Mouse (Mus musculus) adrenal gland (tissue): Measurements from ENCODE around the gene Slc12a4.
"Not testable (repeated sequence)": the region's sequence is repeated elsewhere in the genome, so short reads cannot be mapped to it uniquely, and the experiment has no call there.

Source experiments
- intact Hi-C: fragments of 180-260 bp; cut with DNase I; formaldehyde crosslinking; loops from one replicate; pipeline ENCODE4 v1.15.1; 2025
- long read RNA-seq, 2 experiments: library from polyadenylated mRNA; unstranded; transcript quantifications; one replicate each; pipeline ENCODE4 v2.0.0; 2020; ENCODE audit warnings: borderline replicate concordance in 1 of 2; ENCODE audit not compliant: insufficient replicate concordance in 1 of 2

The Slc12a4 gene
- long read RNA-seq, experiment 1, transcript Slc12a4-202 (24 exons, 3,755 nt) = major isoform, 7 of 13 reads
- long read RNA-seq, experiment 1, partial matches to known transcripts = 5 of 13 reads
- long read RNA-seq, experiment 1, other reads (novel, unspliced or antisense) = 1 of 13 reads
- long read RNA-seq, experiment 2, transcript Slc12a4-202 (24 exons, 3,755 nt) = major isoform, 7 of 23 reads
- long read RNA-seq, experiment 2, partial matches to known transcripts = 13 of 23 reads
- long read RNA-seq, experiment 2, other reads (novel, unspliced or antisense) = 3 of 23 reads

DNA sequence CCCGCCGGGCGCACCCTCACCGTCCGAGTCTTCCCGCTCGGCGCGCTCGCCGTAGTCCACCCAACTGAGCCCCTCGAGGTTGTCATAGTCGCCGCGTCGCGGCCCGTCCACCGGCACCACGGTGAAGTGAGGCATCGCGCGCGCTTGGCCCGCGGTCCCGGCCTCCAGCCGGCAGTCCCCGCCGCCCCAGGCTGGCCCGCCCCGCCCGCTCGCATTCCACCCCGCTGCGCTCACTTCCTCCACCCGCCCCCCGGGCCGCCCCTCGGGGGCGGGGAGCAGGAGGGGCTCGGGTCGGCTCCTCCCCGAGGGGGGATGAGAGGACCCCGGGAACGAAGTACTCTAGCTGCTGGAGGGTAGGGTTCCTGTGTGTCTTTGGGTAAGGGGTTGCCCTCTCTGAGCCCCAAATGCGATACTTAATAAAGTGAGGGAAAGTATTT is at the start of gene Slc12a4:
TSS of gene Slc12a4 (minus strand) at position 193 of the 437 bp plus-strand sequence.
- intact Hi-C loops = no loop called here

DNA sequence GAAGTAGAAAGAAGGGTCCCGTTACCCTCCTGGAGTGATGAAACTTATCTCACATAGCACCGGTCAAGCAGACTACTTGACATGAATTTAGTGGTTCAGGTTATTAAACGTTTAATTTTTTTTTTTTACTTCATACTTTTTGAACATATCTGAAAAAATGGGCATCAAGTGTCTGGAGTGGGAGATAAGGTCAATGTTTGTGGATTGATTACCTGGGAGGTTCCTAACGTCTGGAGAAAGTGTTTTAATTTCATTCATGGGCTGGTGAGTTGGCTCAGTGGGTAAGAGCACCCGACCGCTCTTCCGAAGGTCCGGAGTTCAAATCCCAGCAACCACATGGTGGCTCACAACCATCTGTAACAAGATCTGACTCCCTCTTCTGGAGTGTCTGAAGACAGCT is 46.3 kb upstream of the Slc12a4 start:
- intact Hi-C loops = not testable (repeated sequence)

DNA sequence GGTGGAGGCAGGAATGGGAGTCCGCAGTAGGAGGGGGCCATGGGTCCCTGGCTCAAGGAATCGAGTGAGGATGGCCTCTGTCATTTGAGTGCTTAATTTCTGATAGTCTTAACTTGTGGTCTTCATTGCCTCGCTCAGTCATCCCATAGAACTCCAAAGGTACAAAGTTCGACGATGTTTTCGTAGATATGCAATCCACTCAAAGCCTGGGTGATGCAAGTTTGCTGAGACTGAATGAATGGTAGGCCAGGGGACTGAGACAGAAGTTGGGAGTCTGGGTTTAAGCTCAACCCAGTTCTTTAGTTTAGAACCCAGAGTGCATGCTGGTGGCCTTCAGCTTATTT is 45.7 kb upstream of the Slc12a4 start, which contains the start of gene Ddx28:
TSS of gene Ddx28 (minus strand) at position 240 of the 344 bp plus-strand sequence.
- intact Hi-C loops = no loop called here

DNA sequence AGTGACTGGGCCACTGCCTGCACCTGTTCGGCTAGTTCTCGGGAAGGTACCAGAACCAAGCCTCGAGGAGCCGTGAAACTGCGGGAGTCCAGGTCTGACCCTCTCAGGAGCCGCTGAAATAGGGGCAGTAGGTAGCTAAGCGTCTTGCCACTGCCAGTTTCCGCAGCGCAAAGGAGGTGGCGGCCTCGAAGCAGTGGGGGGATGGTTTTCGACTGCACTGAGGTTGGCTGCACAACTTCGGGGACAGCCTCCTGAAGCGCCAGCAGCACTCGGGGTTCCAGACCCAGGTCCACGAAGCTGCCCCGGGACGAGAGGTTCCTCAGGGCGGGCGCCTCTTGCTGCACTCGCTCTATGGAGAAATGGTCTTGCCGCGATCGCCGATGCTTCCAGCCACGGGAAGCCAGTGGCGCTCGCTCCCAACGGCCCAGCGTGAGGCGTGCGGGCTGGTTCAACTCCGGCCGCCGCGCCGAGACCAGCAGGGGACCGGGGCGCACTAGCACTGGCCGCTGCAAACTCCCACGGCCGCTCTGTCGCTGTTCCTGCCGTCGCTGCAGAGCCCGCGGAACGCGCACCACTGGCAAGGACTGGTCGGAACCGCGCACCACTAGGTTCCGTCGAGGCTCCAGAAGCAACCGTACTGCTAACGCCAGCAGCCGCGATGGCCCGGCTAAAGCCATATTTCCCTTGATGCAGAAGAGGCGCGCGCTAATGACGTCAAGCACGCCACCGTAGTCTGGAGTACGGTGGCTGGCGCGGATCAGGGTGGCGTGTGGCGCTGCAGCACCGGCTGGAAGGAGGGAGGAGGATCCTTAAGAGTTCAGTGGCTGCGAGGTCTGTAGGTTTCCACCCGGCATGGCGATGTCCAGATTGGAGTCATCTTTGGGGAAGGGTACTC is 45.1 kb upstream of the Slc12a4 start:
- intact Hi-C loops = no loop called here

DNA sequence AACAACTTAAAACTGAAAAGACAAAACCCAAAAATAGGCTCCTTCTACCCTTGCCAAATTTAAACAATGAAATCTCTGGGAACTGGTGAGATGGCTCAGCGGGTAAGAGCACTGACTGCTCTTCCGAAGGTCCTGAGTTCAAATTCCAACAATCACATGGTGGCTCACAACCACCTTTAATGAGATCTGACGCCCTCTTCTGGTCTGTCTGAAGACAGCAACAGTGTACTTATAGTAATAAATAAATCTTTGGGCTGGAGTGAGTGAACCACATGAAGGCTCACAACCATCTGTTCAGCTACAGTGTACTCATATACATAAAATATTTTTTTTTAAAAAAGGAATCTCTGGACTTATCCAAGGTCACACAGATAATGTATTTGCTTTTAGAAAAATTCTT is 42.0 kb upstream of the Slc12a4 start:
- intact Hi-C loops = not testable (repeated sequence)

DNA sequence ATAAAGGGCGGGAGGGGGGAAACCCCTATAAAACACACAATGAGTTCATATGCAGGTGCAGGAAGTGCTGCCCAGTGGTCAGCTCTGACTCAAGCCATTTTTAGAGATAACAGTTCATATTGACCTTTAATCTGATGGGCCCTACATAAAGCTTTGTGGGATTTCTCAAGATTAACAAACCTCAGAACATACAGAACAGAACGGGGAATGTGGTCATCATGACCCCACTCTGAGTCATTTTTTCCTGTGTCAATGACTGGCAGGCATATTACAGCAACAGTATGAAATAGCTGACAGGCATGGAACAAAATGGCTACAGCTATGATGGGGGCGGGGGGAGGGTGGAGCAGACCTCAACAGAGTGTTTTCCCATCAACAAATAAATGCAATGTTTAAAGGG is 41.2 kb upstream of the Slc12a4 start:
- intact Hi-C loops = no loop called here

DNA sequence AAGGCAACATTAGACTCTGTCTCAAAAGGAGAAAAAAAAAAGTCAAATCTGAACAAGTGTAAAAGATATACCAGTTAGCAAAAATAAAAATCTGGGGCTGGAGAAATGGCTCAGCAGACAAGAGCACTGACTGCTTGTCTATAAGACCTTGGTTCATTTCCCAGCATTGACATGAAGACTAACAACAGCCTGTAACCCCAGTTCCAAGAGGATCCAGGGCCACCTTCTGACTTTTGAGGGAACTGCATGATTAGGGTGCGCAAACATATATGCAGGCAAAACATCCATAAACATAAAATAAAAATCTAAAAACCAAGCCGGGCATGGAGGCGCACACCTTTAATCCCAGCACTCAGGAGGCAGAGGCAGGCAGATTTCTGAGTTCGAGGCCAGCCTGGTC is 40.5 kb upstream of the Slc12a4 start:
- intact Hi-C loops = no loop called here

DNA sequence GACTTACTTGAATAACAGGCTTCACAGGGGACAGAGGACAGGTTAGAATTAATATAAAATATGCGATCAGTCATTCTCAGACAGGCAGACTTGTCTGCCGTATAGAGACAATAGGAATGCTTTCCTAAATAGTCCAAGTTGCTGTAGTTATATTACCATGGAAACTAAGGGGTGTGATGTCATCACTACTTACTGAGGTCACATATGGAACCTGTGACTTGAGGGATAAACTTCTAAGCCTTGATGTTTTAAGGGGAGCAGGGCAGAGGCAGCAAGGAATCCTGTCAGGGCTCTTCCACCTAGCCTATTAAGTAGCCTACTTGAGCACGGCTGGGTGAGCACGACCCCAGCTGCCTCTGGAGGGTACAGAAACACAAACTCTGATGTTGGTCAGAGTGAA is 40.0 kb upstream of the Slc12a4 start, which contains the start of gene Dpep2nb:
TSS of gene Dpep2nb (minus strand) at position 101 of the 400 bp plus-strand sequence.
- intact Hi-C loops = no loop called here

DNA sequence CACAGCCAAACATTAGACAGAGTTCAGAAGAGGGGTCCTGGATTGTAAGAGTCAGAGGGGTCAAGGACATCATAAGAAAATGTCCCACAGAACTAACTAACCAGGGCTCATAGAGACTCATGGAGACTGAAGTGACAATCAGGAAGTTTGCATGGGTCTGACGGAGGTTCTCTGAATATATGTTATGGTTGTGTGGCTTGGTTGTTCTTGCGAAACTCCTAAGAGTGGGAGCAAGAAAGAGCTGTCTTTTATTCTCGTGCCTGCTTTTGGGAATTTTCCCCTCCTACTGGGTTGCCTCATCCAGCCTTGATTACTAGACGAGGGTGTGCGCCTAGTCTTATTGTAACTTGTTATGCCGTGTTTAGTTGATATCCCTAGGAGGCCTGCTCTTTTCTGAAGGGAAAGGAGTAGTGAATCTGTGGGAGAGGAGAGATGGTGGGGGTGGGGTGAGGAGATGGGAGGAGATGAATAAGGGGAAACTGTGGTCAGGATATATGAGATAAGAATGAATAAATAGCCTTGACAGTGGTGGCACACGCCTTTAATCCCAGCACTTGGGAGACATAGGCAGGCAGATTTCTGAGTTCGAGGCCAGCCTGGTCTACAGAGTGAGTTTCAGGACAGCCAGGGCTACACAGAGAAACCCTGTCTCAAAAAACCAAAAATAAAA is 38.8 kb upstream of the Slc12a4 start:
- intact Hi-C loops = no loop called here

DNA sequence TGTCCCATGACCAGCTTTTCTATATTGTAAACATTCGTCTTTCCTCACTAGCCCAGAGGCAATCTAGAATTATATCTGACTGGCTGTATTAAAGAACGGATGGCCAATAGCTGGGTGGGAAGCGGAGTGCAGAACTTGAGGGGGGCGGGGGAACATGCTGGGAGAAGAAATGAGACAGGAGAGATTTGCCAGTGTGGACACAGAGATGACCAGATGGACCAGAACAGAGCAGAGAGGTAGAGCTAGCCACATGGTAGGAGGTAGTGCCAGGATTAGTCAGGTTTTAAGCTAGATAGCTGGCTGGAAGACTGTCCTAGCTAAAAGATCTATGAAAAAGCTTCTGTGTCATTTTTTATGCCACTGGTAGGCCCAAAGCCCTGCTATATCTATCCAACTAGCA is 36.0 kb upstream of the Slc12a4 start:
- intact Hi-C loops = no loop called here

DNA sequence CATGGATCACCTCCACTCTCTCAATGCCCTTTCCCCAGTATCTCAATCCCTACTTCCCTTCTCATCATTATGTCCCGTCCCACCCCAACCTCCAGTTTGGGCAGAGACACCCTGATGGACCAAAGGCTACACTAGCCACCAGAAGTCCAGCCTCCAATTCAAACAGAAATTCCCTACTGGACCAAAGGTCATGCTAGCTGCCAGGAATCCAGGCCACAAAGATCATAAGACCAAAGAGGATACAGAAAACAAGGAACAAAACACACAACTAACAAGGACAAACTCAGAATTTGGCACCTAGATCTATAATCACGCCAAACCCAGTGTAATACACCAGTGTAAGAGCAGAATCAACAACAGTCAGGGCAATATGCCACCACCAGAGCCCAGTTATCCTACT is 33.1 kb upstream of the Slc12a4 start:
- intact Hi-C loops = no loop called here

DNA sequence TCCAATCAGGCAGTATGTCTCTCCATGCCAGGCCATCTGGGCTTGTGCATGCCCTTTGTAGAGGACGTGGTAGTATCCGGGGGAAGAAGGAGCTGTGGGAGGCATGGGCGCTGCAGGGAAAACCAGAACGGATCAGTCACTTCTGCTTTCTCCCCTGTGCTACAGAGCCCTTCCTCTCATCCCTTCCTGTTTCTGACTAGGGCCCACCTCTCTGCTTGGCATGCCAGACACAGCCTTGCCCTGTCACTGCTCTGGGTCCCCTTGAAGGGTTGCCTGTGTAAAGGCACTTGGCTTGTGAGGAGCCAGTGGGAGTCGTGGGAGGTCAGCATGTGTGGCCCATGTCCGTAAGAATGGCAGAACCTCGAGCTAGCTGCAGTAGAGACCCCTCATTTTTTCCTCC is 30.5 kb upstream of the Slc12a4 start:
- intact Hi-C loops = no loop called here

DNA sequence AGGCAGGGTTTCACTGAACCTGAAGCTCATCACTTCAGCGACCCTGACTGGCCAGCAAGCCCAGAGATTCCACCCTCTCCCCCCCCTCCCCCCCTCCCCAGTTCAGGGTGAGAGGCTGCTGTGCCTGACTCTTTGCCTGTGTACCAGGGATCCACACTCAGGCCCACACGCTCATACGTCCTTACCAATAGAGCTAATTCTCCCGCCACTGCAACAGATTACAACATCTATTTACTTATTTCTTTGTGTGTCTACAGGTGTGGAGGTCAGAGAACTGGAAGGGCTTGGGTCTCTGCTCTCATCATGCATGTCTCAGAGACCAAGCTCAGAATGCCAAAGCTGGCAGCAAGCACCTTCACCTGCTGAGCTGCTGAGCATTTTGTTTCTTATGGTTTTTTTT is 27.3 kb upstream of the Slc12a4 start:
- intact Hi-C loops = no loop called here

DNA sequence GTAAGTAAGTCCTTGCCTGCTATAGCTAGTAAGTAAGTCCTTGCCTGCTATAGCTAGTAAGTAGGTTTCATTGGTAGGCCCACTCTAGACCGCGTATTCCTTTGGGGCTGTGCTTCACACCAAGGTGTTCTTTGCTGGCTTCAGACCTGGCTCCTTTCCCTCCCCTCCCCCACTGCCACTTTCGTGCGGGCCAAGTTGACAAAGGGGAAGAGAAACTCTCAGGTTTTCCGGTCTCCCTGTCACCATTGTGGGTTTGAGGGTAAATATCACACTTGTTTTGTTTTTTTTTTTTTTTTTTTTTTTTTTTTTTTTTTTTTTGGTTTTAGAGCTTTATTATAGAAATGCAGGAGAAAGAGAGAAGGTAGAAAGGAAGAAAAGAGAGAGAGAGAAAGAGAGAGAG is 26.6 kb upstream of the Slc12a4 start:
- intact Hi-C loops = no loop called here

DNA sequence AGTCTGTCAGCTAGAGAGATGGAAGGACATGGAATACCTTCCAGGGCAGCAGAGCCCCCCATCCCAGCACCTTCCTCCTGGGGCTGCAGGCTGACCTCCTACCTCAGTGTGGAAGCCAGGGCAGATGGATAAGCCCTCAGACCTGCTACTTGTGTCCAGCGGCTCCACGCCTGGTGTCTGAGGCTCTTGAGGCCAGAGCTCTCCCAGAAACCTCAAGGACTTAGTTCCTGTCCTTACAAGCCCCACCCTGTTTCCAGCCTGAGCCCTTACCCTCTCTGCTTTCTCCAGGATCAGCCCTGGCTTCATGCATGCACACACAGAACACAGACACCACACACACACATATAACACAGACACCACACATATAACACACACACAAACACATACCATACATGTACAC is 25.6 kb upstream of the Slc12a4 start:
- intact Hi-C loops = loop anchor here (1.0 kb wide), 1 partner anchor 31 kb away; no protein-coding TSS in a partner anchor

DNA sequence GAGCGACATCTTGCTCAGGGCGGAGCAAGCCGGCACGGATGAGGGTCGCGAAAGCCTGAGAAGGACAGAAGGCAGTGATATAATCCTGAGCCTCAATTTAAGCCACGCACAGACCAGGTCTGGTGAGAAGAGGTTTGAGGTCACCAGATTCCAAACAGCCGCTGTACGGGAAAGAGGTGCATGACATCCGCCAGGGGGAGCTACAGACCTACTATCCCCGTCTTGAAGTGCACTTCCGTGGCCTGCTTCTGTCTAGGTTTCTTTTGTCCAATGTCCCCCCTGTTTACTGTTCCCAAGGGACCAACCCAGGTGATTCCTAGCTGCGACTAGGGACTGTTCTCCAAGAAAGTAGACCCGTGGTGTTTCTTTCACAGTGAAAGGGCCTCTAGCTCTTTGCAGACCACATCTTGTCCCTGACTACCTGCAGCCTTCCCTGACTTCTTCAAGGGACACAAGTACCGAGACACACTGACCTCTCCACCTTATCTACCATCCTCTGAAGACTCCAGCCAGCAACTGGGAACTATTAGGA is 25.0 kb upstream of the Slc12a4 start, which contains the start of gene Dus2:
TSS of gene Dus2 (plus strand) at position 482 of the 532 bp plus-strand sequence.
- intact Hi-C loops = loop anchor here (1.0 kb wide), 1 partner anchor 31 kb away; no protein-coding TSS in a partner anchor

DNA sequence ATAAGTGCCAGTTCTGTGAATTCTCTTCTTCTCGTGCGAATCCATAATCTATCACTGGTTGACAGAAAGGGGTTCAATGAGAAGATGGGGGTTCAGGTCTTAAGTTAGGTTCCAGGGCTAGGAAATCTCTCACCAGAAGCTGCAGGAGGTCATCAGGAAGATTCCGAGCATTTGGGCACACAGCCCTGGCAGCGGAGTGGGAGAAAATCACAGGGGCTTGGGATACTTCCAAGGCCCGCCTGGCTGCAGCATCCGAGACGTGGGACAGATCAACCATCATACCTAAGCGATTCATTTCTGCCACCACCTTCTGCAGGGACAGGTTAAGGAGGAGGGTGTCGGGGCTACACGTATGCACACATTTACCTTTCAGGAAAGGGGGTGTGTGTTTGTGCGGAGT is 22.6 kb upstream of the Slc12a4 start:
- intact Hi-C loops = no loop called here

DNA sequence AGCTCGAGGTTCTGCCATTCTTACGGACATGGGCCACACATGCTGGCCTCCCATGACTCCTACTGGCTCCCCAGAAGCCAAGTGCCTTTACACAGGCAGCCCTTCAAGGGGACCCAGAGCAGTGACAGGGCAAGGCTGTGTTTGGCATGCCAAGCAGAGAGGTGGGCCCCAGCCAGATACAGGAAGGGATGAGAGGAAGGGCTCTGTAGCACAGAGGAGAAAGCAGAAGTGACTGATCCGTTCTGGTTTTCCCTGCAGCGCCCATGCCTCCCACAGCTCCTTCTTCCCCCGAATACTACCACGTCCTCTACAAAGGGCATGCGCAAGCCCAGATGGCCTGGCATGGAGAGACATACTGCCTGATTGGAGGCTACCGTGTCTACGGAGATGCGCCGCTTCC is 17.5 kb upstream of the Slc12a4 start:
- intact Hi-C loops = not testable (repeated sequence)

DNA sequence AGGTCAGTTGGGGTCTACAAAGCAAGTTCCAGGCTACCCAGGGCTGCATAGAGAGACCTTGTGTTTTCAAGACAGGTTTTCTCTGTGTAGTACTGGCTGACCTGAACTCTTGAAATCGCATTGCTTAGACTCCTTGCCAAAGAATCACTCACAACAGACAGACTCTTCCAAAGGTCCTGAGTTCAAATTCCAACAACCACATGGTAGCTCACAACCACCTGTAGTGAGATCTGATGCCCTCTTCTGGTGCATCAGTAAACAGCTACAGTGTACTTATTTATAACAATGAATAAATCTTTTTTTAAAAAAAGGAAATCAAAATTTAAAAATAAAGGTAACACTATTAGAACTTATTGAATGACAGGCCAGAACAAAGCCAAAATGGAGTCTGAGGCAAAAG is 15.2 kb upstream of the Slc12a4 start:
- intact Hi-C loops = no loop called here

DNA sequence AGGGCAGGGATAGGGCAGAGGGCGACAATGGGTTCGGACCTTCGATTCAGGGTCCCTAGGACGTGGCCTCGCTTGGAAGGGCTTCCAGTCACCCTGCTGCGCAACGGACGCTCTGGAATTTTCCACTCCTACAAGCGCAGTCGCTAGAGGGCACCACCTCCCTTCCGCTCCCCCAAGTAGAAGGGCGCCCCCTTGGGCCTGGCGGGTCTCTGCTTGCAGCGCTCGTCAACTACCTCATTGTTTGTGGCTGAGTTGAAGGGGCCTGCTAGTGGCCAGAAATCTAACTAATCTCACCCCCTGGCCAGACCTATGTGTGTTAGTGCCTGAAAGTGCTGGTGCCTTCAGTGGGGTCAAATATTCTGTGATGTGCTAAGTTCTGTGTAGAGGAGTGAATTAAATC is 13.4 kb upstream of the Slc12a4 start, which contains the start of gene Dpep3:
TSS of gene Dpep3 (minus strand) at position 105 of the 400 bp plus-strand sequence.
- intact Hi-C loops = no loop called here

DNA sequence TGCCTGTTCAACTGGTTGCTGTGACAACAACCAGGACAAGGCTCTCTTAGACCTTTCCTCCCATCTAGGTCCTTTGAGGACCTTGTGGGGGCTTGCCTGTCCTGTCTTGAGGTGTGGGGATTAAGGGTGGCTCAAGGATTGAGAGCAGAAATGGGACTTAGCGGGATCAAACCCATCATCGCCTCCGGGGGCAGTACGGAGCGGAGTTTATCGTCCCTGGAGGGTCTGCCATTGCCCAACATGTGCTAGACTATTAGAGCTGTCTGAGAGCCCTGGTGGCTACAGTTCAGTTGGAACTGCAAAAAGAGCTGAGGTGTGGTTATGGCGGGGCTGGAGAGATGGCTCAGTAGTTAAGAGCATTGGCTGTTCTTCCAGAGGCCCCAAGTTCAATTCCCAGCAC is 9.5 kb upstream of the Slc12a4 start:
- intact Hi-C loops = no loop called here
